Mouse (Mus musculus) brown adipose tissue, adult 24 weeks (tissue): Measurements from ENCODE around the gene Habp2. TPM values are rescaled to one million over a fixed set of nuclear protein-coding genes. Genes with fewer than 3 reads are reported as not detected.

Experiments
- H3K27ac ChIP-seq: fragments of 200-500 bp; replicated peaks from 2 replicates; pipeline ENCODE4 v1.5.1; 2012; ENCODE audit warnings: low read depth, mild to moderate bottlenecking, low read length
- H3K4me1 ChIP-seq: fragments of 200-500 bp; 2 replicates; pipeline ENCODE4 v1.6.1; 2012; ENCODE audit warnings: low read length, mixed read lengths; ENCODE audit not compliant: control insufficient read depth, insufficient read depth, insufficient read length
- H3K4me3 ChIP-seq: fragments of 200-500 bp; 2 replicates; pipeline ENCODE4 v1.5.1; 2012; ENCODE audit warnings: low read depth, mild to moderate bottlenecking, low read length, moderate library complexity; ENCODE audit not compliant: insufficient read depth
- polyA plus RNA-seq: library from polyadenylated mRNA; stranded (reverse); fragments of >200 nt; gene quantifications from 2 replicates; pipeline ENCODE4 v1.2.4, GENCODE M21; 2012; ENCODE audit not compliant: missing spikeins, insufficient read depth, insufficient read length

Habp2 gene
- polyA plus RNA-seq, 1 experiment = not detected

GRCm38 (mm10) chr19:56285222-56285621 lies 1.7 kb upstream of the Habp2 start:
- Histone ChIP-seq H3K4me3 (no peak overlapping the region), H3K27ac (no peak overlapping the region), H3K4me1 (no peaks in the 10 kb centered on the region)

GRCm38 (mm10) chr19:56287580-56288367 lies 837 bp downstream of the Habp2 start:
- Histone ChIP-seq H3K4me3 (no peak overlapping the region), H3K4me1 (no peaks in the 10 kb centered on the region), H3K27ac (no peak overlapping the region)

DNA sequence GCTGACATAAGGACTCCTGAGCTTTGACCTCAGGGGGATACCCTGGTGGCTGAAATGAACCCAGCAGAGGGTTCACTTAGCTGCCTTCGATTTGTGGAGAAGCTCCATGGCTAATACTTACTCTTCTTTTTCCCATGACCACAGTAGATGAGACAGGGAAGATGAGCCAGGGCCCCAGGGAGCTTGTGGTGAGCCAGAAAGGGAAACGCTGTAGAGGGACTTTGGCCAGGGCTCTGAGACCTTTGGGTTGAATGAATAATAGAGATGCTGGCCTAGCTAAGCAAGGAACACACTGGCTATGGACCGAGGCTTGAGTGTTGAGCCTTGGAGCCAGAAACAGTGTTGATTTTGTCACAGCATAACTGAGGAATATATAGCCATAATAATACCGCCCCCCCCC lies 1.5 kb downstream of the Habp2 start:
- Histone ChIP-seq H3K27ac (no peak overlapping the region), H3K4me1 (no peaks in the 10 kb centered on the region), H3K4me3 (no peak overlapping the region)

- H3K4me1 ChIP-seq = no peaks in the 10 kb centered on the region
- no peak overlapping the region for H3K4me3 ChIP-seq
- H3K27ac ChIP-seq = no peak overlapping the region
These were observed 2.7 kb downstream of the Habp2 start for GRCm38 (mm10) chr19:56289642-56290041.

DNA sequence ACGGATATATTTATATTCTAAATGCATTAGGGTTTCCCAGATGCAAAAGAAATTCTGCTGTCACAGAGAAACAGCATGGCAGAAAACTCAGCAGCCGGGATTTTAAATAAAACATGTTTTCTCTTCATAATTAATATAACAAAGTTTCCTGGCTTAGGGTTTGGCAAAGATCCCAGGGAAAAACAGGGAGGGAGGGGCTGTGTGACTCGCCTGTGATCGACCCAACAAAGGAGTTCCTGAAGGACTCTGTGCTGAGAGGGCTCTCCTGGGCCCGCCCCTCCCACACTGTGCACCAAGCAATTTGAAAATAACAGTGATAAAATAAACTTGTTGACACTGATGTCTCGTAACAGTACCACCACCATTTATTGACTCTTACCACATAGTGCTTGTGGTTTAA lies 5.0 kb downstream of the Habp2 start:
- Histone ChIP-seq H3K27ac (no peak overlapping the region), H3K4me1 (no peaks in the 10 kb centered on the region; the same call in 1 of the 2 replicates)

GRCm38 (mm10) chr19:56292335-56292734 lies 5.4 kb downstream of the Habp2 start:
- Histone ChIP-seq H3K4me3 (no peak overlapping the region), H3K27ac (no peak overlapping the region), H3K4me1 (no peaks in the 10 kb centered on the region; the same call in 1 of the 2 replicates)

More for the DNA sequence above, 5.0 kb downstream of the Habp2 start:
- no peak overlapping the region for H3K4me3 ChIP-seq

- H3K4me3 ChIP-seq = no peak overlapping the region
- no peak overlapping the region for H3K27ac ChIP-seq
- H3K4me1 ChIP-seq = no peaks in the 10 kb centered on the region; the same call in 1 of the 2 replicates
These were observed 7.9 kb downstream of the Habp2 start for GRCm38 (mm10) chr19:56294654-56295399.

DNA sequence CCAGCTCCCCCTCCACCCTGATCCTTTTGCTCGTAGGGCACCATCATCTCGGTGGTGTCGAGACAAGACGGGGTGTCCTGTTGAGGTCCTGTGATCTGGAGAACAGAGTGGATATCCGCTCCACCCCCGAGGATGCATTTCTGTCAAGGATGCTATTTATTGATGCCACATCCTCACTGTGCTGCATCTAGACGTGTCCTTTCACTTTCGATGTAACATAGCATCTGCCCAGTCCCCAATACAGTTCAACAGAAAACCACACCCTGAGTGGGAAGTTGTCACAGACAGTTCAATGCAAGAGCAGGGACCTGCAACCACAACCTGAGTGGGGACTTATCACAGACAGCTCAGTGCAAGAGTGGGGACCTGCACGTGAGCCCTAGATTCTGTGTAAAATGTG lies 9.7 kb downstream of the Habp2 start:
- no peak overlapping the region for H3K27ac ChIP-seq
- no peak overlapping the region for H3K4me3 ChIP-seq
- no peaks in the 10 kb centered on the region; the same call in 1 of the 2 replicates for H3K4me1 ChIP-seq

GRCm38 (mm10) chr19:56297264-56297663 lies 10.3 kb downstream of the Habp2 start:
- no peak overlapping the region for H3K27ac ChIP-seq
- H3K4me1 ChIP-seq = no peaks in the 10 kb centered on the region; the same call in 1 of the 2 replicates
- no peak overlapping the region for H3K4me3 ChIP-seq

GRCm38 (mm10) chr19:56300835-56301234 lies 13.9 kb downstream of the Habp2 start:
- Histone ChIP-seq H3K27ac (no peak overlapping the region), H3K4me1 (no peaks in the 10 kb centered on the region; the same call in 1 of the 2 replicates), H3K4me3 (no peak overlapping the region)

GRCm38 (mm10) chr19:56316531-56316930 lies 29.6 kb downstream of the Habp2 start:
- Histone ChIP-seq H3K27ac (no peak overlapping the region), H3K4me3 (no peak overlapping the region), H3K4me1 (no peaks in the 10 kb centered on the region)

DNA sequence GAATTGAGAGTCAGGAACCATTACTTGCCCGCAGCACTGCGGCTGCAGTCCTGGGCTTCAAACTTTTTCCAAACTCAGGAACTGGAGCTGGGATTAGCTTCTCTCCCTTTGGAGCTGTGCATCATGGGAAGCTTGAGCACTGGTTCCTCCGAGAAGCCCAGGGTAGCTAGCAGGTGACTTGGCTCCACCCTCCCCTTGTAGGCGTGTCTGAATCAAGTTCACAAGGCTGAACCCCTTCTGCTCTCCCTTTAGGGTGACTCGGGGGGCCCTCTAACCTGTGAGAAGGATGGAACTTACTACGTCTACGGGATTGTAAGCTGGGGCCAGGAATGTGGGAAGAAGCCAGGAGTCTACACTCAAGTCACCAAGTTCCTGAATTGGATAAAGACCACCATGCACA lies 32.3 kb downstream of the Habp2 start:
- no peak overlapping the region for H3K4me3 ChIP-seq

DNA sequence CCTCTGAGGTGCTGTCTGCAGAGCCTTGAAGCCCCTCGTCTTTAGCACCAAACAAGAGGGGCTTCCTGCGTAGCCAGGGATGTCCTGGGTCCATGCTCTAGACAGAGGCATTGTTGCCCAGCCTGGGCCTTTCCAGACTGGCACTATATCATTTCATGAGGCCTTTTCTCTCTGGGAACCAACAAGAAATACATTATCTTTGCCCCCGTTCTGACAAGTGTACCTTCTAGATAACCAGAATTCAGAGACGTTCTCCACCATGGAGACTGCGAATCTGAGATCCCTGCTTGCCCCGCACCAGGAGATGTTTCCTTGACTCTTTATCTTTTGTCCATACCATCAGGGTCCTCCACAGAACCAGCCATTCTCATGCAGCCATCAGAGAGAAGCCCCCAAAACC lies 32.7 kb downstream of the Habp2 start:
- H3K4me1 ChIP-seq = no peaks in the 10 kb centered on the region
- H3K4me3 ChIP-seq = no peak overlapping the region
- H3K27ac ChIP-seq = no peak overlapping the region

More for the DNA sequence above, 32.3 kb downstream of the Habp2 start:
- H3K4me1 ChIP-seq = no peaks in the 10 kb centered on the region
- no peak overlapping the region for H3K27ac ChIP-seq

- no peaks in the 10 kb centered on the region for H3K4me1 ChIP-seq
- no peak overlapping the region for H3K27ac ChIP-seq
- H3K4me3 ChIP-seq = no peak overlapping the region
These were observed 33.4 kb downstream of the Habp2 start for GRCm38 (mm10) chr19:56320186-56320860.

DNA sequence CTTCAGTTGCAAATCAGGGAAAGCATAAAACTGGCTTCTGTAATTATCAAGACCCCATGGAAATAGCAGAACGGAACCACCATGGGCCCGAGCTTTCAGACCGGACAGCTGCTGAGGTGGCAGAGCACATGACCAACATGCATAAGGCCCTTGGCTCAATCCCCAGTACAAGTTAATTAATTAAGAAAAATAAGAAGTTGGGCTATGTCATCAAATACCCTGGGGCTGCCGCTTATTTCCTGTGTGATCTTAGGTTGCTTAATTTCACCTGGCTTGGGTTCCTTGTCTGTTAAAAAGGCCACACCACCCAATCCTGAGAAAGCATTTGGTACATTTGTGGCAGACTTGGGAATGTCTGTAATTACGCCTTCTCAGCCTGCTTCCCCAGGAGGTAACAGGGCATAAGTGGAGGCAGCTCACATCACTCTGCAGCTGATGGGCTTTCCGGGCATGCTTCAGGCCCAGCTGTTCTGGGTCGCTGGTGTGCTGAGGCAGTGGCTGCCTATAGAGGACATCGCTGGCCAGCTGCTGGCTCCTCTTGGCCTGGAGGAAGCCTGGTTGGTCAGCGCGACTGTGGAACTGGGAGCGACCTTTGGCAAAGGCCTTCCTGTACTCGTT lies 34.5 kb downstream of the Habp2 start:
- H3K4me1 ChIP-seq = no peaks in the 10 kb centered on the region
- H3K4me3 ChIP-seq = no peak overlapping the region
- no peak overlapping the region for H3K27ac ChIP-seq
